Mouse (Mus musculus) stomach, postnatal 0 days (tissue): ENCODE measurements around the gene Actl7b.

Experiments used
- CTCF ChIP-seq: IDR thresholded peaks from 2 replicates; pipeline ENCODE4 v1.5.1; 2016; ENCODE audit warnings: antibody characterized with exemption, low read depth, mild to moderate bottlenecking, moderate library complexity
- EP300 ChIP-seq: optimal IDR thresholded peaks from 2 replicates; pipeline ENCODE3; 2016; ENCODE audit warnings: antibody characterized with exemption

GRCm38 (mm10) chr4:56767861-56768284, 26.6 kb upstream of the Actl7b start:
- no peak for TF ChIP-seq EP300
- TF ChIP-seq CTCF = no peak
